Mouse (Mus musculus) ES-Bruce4 (cell line): ENCODE results near the gene Ephb6. TPM values are rescaled to one million over a fixed set of nuclear protein-coding genes. Genes with fewer than 3 reads are reported as not detected.

Experiments used
- H3K27ac ChIP-seq: 2 replicates; pipeline ENCODE4 v1.5.1; 2012; ENCODE audit warnings: low read length, inconsistent platforms; ENCODE audit not compliant: insufficient read depth
- H3K27me3 ChIP-seq: 2 replicates; pipeline ENCODE4 v1.6.1; 2012; ENCODE audit warnings: mild to moderate bottlenecking, low read length, inconsistent platforms; ENCODE audit not compliant: control insufficient read depth, poor library complexity, insufficient read depth, severe bottlenecking
- H3K36me3 ChIP-seq: 2 replicates; pipeline ENCODE4 v1.6.1; 2012; ENCODE audit warnings: inconsistent platforms, mild to moderate bottlenecking, low read length, moderate library complexity; ENCODE audit not compliant: control insufficient read depth, poor library complexity, insufficient read depth, severe bottlenecking
- H3K4me1 ChIP-seq: one replicate; pipeline ENCODE4 v1.8.1; 2011; ENCODE audit warnings: low read length; ENCODE audit not compliant: control insufficient read depth, insufficient read depth
- H3K4me3 ChIP-seq: 2 replicates; pipeline ENCODE4 v1.5.1; 2011; ENCODE audit warnings: low read depth, mild to moderate bottlenecking, low read length
- H3K9ac ChIP-seq: 2 replicates; pipeline ENCODE4 v1.6.1; 2012; ENCODE audit warnings: low read depth, mild to moderate bottlenecking, inconsistent platforms; ENCODE audit not compliant: poor library complexity, severe bottlenecking
- H3K9me3 ChIP-seq: replicated peaks from 2 replicates; pipeline ENCODE4 v1.6.1; 2012; ENCODE audit warnings: mild to moderate bottlenecking, low read length, inconsistent platforms; ENCODE audit not compliant: control insufficient read depth, poor library complexity, insufficient read depth, severe bottlenecking
- CTCF ChIP-seq: IDR thresholded peaks from one replicate; pipeline ENCODE4 v1.8.1; 2011; ENCODE audit warnings: low read depth, low read length
- EP300 ChIP-seq: IDR thresholded peaks from 2 replicates; pipeline ENCODE4 v1.6.1; 2011; ENCODE audit warnings: low read depth, low read length; ENCODE audit not compliant: insufficient read depth
- POLR2A ChIP-seq: IDR thresholded peaks from one replicate; pipeline ENCODE4 v1.8.1; 2011; ENCODE audit warnings: low read length; ENCODE audit not compliant: insufficient read depth
- polyA plus RNA-seq: library from polyadenylated mRNA; stranded (reverse); fragments of >200 nt; gene quantifications from 2 replicates; pipeline ENCODE4 v1.2.4, GENCODE M21; 2011; ENCODE audit warnings: low read depth; ENCODE audit not compliant: missing spikeins, insufficient read depth, insufficient read length

The Ephb6 gene
- 4.0 and 5.7 TPM in 2 replicates for polyA plus RNA-seq

DNA sequence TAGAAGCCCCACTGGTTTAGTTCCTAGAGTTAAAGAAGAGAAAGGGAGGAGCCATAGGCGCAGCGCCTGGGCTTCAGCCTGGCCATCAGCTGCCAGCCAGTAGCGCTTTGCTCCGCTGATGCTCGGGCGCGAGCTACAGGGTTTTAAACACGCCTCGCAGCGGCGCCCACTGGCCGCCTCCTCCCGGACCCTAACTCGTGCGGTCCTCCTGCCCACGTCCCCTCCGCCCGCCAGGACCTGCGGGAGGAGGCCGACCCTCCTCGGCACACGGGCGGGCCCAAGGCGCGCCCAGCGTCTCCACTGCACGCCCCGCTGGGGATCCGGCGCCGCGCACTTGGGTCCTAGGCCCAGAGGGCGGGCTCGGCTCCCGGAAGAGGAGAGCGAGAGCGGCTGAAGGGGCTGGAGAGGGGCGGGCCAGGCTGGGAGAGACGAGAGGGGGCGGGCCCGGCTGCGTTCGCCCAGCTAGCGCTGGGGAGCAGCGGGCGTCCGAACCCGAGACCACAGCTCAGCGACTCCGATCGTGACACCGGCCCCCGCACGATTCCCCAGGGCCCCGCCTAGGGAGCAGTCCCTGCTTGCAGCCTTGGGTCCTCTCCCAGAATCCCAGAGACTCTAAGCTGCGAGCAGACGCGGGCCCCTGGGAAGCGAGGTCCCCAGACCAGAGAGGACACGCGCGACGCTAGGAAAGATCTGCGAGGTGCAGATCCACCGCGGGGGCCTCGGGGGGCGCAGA lies at the start of gene Ephb6:
TSS of gene Ephb6 (plus strand) at position 422 of the 733 bp plus-strand sequence.
- H3K9ac ChIP-seq: peak within 1 kb of the TSS; percentile 82
- TF ChIP-seq CTCF (no peak), EP300 (no peak)
- no peaks in the 10 kb centered on the region for H3K36me3 ChIP-seq
- no peaks in the 10 kb centered on the region for H3K27me3 ChIP-seq
- peak within 1 kb of the TSS; percentile 79 for H3K4me3 ChIP-seq
- H3K27ac ChIP-seq: no peak within 1 kb of the TSS
- H3K9me3 ChIP-seq: no peaks in the 10 kb centered on the region
- no peaks in the 10 kb centered on the region for H3K4me1 ChIP-seq

GRCm38 (mm10) chr6:41556389-41556788 lies 48.9 kb upstream of the Ephb6 start:
- no peak for TF ChIP-seq POLR2A
- TF ChIP-seq EP300: no peak
- TF ChIP-seq CTCF: no peak
- Histone ChIP-seq H3K36me3 (no peaks in the 10 kb centered on the region), H3K9me3 (no peaks in the 10 kb centered on the region), H3K27ac (no peak overlapping the region), H3K4me3 (no peak overlapping the region), H3K9ac (no peak overlapping the region), H3K4me1 (peaks cover 8% of the 10 kb centered on the region), H3K27me3 (no peaks in the 10 kb centered on the region)

GRCm38 (mm10) chr6:41557468-41557867 lies 47.8 kb upstream of the Ephb6 start:
- Histone ChIP-seq H3K4me3 (no peak overlapping the region), H3K27me3 (no peaks in the 10 kb centered on the region), H3K27ac (peak overlapping the region; percentile 97), H3K9ac (peak overlapping the region; percentile 1; the same call in 1 of the 2 replicates), H3K9me3 (no peaks in the 10 kb centered on the region), H3K36me3 (no peaks in the 10 kb centered on the region), H3K4me1 (peaks cover 8% of the 10 kb centered on the region)
- TF ChIP-seq EP300 (0 out of 2 replicates have a peak, but pooled peaks have one; percentile 50), CTCF (no peak)

- Histone ChIP-seq H3K36me3 (no peaks in the 10 kb centered on the region), H3K4me3 (no peak overlapping the region), H3K27ac (peak overlapping the region; percentile 97), H3K9ac (0 out of 2 replicates have a peak overlapping the region, but pooled peaks have one; percentile 1), H3K9me3 (no peaks in the 10 kb centered on the region), H3K4me1 (peaks cover 8% of the 10 kb centered on the region), H3K27me3 (no peaks in the 10 kb centered on the region)
- no peak for TF ChIP-seq CTCF
- peak; percentile 74 for TF ChIP-seq EP300
These were observed 47.0 kb upstream of the Ephb6 start for GRCm38 (mm10) chr6:41558271-41558670.

DNA sequence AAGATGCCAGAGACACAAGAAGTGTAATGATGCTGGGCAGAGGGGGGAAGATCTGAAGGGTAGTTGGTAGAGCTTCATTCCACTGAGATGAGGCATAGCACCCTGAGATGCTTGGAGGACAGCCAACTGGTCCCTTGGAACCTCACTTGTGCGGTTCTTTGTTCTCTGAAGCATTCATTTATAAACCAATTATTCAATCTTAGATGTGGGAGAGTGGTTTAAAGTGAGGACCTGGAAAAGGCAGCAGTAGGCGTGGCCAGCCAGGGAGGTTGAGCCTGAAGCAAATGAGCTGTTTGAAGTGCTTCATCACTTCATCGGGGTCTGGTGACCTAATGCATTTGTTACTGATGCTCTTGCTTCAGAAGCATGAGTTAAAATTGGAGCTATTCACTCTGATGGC lies 46.0 kb upstream of the Ephb6 start:
- Histone ChIP-seq H3K36me3 (no peaks in the 10 kb centered on the region), H3K9ac (no peak overlapping the region), H3K9me3 (no peaks in the 10 kb centered on the region), H3K27ac (0 out of 2 replicates have a peak overlapping the region, but pooled peaks have one; percentile 12), H3K4me3 (no peak overlapping the region), H3K4me1 (peaks cover 8% of the 10 kb centered on the region), H3K27me3 (no peaks in the 10 kb centered on the region)
- no peak for TF ChIP-seq CTCF
- no peak for TF ChIP-seq POLR2A
- TF ChIP-seq EP300: no peak

DNA sequence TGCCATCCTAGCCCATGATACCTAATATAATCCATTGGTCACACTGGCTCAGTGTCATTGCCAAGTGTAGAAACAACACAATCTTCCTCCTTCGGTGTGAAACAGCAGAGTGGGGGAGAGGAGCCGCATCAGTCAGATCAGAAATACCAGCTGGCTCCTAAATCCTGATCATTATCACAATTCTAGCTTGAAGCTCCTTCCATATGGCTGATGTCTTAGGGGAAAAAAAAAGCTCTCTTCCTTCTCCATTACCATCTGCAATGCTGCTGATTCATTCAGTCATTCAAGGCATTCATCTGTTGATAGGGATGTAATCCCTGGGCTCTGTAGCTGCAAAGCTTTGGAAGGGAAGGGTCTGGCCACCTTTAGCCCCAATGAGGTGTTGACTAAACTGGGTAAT lies 45.0 kb upstream of the Ephb6 start:
- Histone ChIP-seq H3K4me3 (no peak overlapping the region), H3K9ac (no peak overlapping the region), H3K27ac (no peak overlapping the region), H3K4me1 (peaks cover 8% of the 10 kb centered on the region), H3K9me3 (no peaks in the 10 kb centered on the region), H3K36me3 (no peaks in the 10 kb centered on the region), H3K27me3 (no peaks in the 10 kb centered on the region)
- TF ChIP-seq CTCF (no peak), EP300 (no peak), POLR2A (no peak)
